Mouse (Mus musculus) layer of hippocampus, adult 2 months (tissue): ENCODE measurements around the gene Clcn7. TPM values are rescaled to one million over a fixed set of nuclear protein-coding genes. Genes with fewer than 3 reads are reported as not detected.

Experiments
- DNase-seq, 2 experiments: peaks; one replicate each; pipeline ENCODE4 v3.0.0; 2022; ENCODE audit warnings: low spot score in 2 of 2
- H3K27ac ChIP-seq: fragments of 200-600 bp; 2 replicates; pipeline ENCODE4 v1.8.1; 2022
- H3K4me3 ChIP-seq: fragments of 200-600 bp; 2 replicates; pipeline ENCODE4 v1.8.1; 2022; ENCODE audit warnings: mild to moderate bottlenecking
- CTCF ChIP-seq: fragments of 200-600 bp; conservative IDR thresholded peaks from 2 replicates; pipeline ENCODE4 v1.8.1; 2022; ENCODE audit warnings: antibody characterized with exemption, mild to moderate bottlenecking, moderate library complexity
- total RNA-seq, 2 experiments: library from RNA; stranded (reverse); gene quantifications; 2 replicates each; pipeline ENCODE4 v1.2.3; 2021

Clcn7 gene
- total RNA-seq, 2 experiments from 2014 or later, result 53.5 to 55.7 TPM

DNA sequence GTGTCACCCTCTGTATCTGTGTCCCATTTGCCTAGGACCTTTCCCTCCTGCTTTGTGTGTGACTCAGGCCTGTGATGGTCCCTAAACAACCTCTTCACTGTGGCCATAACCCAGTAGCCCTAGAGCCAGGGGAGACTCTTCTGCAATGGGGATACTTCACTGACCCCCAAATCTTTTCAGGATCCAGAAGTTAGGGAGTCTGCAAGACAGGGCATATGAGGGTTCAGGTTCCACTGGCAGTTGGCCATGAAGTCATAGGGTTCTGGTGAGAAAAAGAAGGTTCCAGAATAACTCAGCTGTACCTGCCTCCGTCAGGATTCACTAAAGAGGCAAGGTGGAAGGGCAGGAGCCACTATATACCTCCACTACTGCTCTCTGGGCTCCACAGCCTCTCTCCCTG is 29.0 kb downstream of the Clcn7 start, which contains the start of gene Ccdc154:
Gene Ccdc154 (plus strand): TSS at position 301 of the 400 bp plus-strand sequence.
- Histone ChIP-seq H3K27ac (no peak within 1 kb of the TSS), H3K4me3 (no peak within 1 kb of the TSS)
- TF ChIP-seq CTCF, result no peak
- no peak for DNase-seq

DNA sequence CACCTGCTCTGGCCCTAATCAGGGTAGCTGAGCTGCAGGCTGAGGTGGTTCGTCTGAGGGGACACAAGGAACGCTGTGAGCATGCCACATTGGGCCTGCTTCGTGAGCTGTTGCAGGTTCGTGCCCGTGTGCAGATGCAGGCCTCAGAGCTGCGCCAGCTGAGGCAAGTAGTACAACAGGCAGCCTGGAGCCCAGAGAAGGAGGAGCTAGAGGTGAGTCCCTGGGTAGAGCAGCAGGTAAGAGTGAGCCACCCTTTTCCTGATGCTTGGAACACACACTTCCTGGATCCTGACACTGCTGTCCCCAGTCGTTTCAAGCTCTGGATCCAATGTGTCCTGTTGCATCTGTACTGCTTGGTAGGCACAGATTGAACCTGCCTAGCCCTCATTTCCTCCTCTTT is 30.2 kb downstream of the Clcn7 start:
- no peak for DNase-seq

DNA sequence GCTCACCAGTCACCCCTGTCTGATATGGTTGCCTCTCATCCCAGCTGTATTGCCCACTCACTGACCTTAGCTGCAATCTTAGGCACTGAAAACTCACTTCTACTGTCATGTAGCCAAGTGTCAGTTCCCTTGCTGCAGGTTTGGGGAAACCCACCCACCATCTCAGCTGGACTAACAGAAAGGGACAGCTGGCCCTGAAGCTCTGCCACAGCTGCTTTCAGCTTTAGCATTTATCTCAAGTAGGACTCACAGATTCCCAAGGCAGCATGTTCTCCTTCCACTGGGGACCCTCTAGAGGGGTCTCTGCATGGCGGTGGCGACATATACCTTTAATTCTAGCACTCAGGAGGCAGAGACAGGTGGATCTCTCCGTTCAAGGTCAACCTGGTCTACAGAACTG is 31.6 kb downstream of the Clcn7 start:
- TF ChIP-seq CTCF, result no peak
- no peak for DNase-seq
- no peak overlapping the region for H3K4me3 ChIP-seq
- no peak overlapping the region for H3K27ac ChIP-seq

More for the DNA sequence above, 30.2 kb downstream of the Clcn7 start:
- Histone ChIP-seq H3K27ac (no peak overlapping the region), H3K4me3 (no peak overlapping the region)
- TF ChIP-seq CTCF, result no peak

DNA sequence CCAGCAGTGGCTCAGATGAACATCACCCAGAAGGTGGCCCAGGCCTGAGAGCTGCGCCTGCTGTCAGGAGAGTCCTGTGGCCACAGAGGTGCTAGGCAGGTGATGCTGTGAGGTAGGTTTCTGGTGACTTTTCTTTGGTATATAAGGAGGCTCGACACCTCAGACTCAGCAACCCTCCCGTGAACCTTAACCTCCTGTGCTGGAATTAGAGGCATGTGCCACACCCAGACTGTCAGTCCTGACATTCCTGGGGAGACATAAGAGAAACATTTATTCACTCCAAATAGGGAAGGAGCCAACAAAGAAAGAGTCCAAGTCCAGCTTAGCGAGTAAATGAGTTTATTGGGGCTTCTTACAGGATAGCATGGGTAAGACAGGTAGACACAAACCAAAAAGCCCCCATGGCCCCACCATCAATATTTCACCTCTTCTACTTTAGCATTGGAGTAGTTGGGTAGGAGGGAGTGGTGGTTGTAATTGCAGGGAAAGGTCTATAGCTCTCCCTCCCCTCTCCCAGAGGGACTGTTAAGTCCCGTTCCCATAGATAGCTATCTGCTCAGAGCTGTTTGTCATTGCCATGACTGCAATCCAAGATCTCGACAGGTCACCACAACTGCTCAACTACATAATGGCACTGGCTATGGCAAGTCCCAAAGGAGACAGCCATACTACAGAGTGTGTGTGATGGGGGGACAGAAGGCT is 32.9 kb downstream of the Clcn7 start:
- Histone ChIP-seq H3K27ac (no peak overlapping the region), H3K4me3 (no peak overlapping the region)
- no peak for DNase-seq
- no peak for TF ChIP-seq CTCF

DNA sequence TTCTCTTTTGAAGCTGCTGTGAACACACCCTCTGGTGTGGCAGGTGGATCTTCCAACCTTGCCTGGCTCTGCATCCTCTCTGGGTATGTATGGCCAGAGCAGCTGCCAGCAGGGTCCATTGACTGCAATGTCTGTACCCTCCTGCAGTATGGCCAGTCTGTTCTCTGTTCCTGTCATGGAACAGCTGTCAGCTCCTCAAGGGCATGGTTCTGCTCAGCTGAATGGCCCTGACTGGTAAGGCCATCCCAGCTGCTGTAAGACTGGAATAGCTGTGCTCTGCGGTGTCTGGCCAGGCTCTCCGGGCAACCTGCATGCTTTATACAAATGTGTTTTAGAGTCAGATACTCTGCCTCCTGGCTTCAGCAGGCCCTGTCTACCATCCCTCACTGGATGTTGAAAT is 36.5 kb downstream of the Clcn7 start:
- H3K27ac ChIP-seq, result no peak overlapping the region
- no peak for TF ChIP-seq CTCF
- no peak for DNase-seq
- no peak overlapping the region for H3K4me3 ChIP-seq

DNA sequence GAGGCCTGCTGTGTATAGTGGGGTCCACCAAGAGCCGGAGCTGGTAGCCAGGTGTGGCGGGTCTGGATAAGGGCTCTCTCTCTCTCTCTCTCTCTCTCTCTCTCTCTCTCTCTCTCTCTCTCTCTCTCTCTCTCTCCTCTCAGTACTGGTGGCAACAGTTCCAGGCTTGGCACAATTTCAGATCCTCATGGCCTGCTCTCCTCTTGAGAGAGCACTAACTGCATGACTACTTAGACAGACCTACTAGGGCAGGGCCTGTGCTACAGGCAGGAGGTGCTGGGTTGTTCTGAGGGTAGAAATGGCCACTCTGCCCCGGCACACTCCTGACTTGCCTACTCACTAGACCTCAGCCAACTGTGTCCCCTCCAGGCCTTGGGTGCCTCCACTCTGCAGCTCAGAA is 39.4 kb downstream of the Clcn7 start:
- no peak for TF ChIP-seq CTCF
- Histone ChIP-seq H3K27ac (no peak overlapping the region), H3K4me3 (no peak overlapping the region)
- no peak for DNase-seq

DNA sequence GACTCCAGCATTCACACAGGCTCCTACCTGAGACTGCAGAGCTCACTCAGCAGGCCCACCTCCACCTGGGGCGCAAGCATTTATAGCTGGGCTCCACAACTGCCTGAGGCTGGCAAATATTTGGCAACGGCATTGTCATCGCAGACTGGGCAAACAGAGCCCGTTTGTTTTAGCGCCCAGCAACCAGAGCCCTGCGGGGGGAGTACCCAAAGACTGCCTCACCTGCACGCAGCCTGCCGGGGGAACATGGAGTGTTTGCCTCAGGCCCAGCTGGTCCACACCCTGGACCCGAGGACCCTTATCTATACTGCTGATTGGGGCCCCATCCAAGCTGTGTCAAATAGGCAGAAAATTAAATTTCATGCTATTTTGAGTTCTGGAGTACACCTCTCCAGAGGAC is 42.2 kb downstream of the Clcn7 start, which contains the start of gene Gm38655:
Gene Gm38655 (minus strand): TSS at position 61 of the 400 bp plus-strand sequence.
- no peak for DNase-seq
- Histone ChIP-seq H3K27ac (no peak within 1 kb of the TSS), H3K4me3 (no peak within 1 kb of the TSS)
- TF ChIP-seq CTCF, result no peak

DNA sequence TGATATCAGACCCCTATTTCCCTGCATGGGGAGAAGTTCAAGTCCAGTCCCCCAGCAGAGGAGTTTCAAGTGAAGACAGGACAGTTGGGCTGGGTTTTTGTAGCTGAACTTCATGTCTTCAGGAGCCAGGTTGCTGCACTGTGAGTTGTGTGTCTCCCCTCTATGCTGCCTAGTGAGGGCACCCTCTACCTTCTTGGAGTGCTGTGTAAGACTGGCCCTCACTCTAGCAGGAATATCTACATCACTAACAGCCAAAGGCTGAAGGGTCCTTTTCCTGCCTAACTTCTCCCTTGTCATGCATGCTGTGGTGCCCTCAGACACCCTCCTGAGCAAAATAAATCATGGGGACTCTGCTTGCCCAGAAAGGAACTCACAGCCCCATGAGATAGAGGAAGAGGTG is 50.0 kb downstream of the Clcn7 start:
- peak; percentile 47 for TF ChIP-seq CTCF
- no peak for DNase-seq
- Histone ChIP-seq H3K27ac (no peak overlapping the region), H3K4me3 (no peak overlapping the region)

DNA sequence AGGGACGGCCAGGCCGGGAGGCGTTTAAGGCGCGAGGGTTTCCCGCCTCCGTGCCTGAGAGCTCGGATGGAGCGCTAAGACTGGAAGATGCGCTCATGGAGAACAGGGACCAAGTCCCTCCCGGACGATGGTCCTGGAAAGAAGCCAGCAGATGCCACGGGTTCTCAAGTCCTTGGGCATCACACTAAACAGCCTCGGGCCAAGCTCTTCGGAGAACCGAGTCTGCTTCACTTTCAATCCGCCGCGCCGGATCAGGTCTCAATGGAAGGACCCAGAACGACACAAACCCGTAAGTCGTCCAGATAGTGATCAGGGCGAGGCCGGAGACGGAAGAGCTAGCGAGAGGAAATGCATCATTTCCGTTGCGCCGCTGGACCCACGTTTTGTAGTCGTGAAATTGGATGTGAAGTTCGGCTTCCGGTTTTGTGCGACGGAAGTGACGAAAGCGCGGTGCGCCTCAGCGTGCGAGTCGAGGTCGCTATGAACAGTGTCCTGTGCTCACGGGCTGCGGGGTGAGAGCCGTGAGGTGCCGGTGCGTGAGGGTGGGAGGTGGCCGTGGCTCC is 51.0 kb downstream of the Clcn7 start, which contains the start of gene BC003965:
Gene BC003965 (plus strand): TSS at position 426 of the 563 bp plus-strand sequence.
- TF ChIP-seq CTCF, result no peak
- DNase-seq, result peak; percentile 98 to 100
- H3K4me3 ChIP-seq, result peak within 1 kb of the TSS; percentile 92
- H3K27ac ChIP-seq, result peak within 1 kb of the TSS; percentile 97

DNA sequence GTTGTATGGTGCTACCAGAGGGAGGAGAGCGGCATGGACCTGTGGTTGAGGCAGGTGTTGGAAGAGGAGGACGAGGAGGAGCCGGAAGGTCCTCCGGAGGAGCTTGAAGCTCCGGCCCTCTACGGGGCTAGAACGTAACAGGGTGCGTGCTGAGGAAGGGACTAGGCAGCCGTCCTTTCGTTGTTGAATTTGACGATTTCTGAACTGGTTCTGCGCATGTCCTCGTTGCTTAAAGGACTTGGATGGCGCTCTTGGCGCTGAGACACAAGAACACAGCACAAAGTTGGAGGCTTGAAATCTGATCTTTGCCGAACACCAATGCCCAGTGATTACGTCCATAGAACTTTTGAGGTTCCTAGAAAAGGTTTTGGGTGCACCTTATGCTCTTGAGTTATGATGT is 51.8 kb downstream of the Clcn7 start:
- TF ChIP-seq CTCF, result no peak
- DNase-seq, result no peak
- Histone ChIP-seq H3K27ac (peak overlapping the region; percentile 97), H3K4me3 (peak overlapping the region; percentile 92)

DNA sequence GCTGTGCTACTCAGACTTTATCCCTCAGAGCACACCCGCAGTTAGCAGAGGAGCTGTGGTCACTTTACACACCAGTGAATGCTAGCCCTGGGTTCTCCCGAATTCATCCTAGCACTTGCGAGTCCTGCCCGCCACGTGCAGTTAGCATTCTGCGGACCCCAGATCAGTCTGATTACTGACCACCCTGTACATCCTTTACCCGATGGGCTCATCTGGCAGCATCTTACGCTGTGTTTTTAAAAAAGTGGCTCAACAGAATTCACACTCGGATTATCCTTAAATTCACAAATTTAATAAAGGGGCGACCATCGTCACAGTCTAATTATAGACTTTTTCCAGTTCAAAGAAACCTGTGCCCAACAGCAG is 54.6 kb downstream of the Clcn7 start:
- no peak for TF ChIP-seq CTCF
- no peak for DNase-seq
- peak overlapping the region; percentile 91 for H3K4me3 ChIP-seq
- H3K27ac ChIP-seq, result peak overlapping the region; percentile 94

DNA sequence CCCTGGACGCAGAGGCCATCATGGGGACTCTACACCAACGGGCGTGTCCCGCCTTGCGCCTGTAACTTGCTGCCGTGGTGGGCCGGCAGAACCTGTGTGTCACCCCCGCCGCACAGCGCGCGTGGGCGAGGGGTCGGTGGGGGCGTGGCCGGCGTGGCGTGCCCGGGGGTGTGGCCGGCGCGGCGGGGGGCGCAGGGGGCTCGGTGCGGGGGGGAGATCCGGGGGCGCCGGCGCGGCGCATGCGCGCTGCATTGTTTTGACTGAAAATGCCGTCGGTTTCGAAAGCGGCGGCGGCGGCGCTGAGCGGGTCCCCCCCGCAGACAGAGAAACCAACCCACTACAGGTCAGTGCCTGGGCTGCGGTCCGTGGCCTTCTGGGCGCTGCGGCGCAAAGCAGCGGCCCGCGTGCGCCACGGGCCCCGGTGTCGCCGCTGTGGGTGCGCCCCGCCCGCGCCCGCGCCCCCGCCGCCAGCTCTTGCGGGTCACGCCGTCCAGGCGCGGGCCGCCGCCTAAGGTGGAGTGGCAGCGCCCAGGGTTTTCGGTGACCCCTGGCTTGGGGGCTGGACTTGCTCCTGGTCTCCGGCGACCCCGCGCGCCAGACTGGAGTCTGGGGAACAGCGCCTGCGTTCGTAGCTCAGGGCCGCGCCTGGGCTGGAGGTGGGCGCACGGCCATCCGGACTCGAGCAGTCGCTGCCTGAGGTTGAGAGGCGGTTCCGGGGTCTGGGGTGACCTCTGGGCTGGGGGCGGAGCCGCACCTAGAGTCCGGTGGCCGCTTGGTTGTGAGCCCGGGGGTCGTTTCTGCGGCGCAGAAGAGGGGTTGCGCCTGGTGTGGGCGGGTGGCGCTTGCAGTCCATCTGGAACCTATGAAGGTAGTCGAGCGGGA is 55.2 kb downstream of the Clcn7 start, which contains the start of gene Unkl:
Gene Unkl (plus strand): TSS at position 248 of the 882 bp plus-strand sequence.
- Histone ChIP-seq H3K4me3 (peak within 1 kb of the TSS; percentile 91), H3K27ac (peak within 1 kb of the TSS; percentile 94)
- no peak for TF ChIP-seq CTCF
- peak; percentile 55 to 64 for DNase-seq

DNA sequence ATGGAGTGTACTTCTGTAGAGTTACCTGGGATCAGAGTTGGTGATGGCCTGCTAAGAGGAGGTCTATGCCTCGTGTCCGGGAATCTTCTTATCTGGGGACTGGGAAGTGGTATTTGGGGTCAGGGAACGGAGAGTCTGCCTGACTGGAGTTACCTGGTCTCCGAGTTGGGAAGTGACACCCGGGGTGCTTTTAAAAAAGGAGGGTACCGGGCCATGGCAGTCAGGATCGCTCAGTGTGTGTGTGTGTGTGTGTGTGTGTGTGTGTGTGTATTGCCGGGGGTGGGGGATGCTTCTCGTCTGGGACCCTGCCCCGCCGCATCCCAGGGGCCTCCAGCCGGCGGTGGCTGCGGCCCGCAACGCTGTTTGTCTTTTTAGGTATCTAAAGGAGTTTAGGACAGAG is 55.9 kb downstream of the Clcn7 start:
- no peak for TF ChIP-seq CTCF
- Histone ChIP-seq H3K27ac (peak overlapping the region; percentile 94), H3K4me3 (peak overlapping the region; percentile 91)
- DNase-seq, result no peak
